Mouse (Mus musculus) erythroblast, adult 5-6 weeks (primary cell): ENCODE measurements around the gene Onecut3. TPM values are rescaled to one million over a fixed set of nuclear protein-coding genes. Genes with fewer than 3 reads are reported as not detected.

Experiments used
- ATAC-seq: replicated peaks from 2 replicates; pipeline ENCODE4 v1.8.0; 2016; ENCODE audit warnings: moderate number of reproducible peaks, mild to moderate bottlenecking, moderate TSS enrichment, inconsistent platforms; ENCODE audit not compliant: poor library complexity, low FRiP score, severe bottlenecking
- total RNA-seq, 2 experiments: library from RNA; stranded (forward) in 1 of 2; stranded (reverse) in 1 of 2; fragments of 150-400 nt in 1 of 2; fragments of 200-764, 138-1000 nt in 1 of 2; gene quantifications; 2 replicates each; pipeline versions ENCODE4 v1.2.3 to v1.2.4; 2015 to 2017; ENCODE audit warnings: low replicate concordance in 2 of 2

Gene Onecut3
- not detected in 2 replicates for total RNA-seq (2015; ENCODE audit: low replicate concordance)
- not detected in 2 replicates for total RNA-seq (2017; ENCODE audit: low replicate concordance)

DNA sequence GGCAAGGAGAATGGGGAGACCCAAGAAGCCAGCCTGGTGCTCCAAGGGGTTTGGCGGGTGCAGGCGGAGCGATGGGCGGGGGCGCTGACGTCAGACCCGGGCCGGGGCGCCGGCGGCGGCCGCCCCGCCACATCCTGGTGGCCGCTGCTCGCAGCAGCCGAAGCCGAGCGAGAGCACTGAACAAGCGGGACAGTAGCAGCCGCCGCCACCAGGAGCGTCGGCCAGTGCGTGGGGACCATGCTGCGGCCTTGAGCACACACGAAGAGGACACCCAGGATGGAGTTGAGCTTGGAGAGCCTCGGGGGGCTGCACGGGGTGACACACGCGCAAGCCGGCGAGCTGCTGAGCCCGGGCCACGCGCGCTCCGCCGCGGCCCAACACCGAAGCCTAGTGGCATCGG, at the start of gene Onecut3:
Gene Onecut3, plus strand, starts transcription at position 104 of the 400 bp plus-strand sequence.
- no peak for ATAC-seq

DNA sequence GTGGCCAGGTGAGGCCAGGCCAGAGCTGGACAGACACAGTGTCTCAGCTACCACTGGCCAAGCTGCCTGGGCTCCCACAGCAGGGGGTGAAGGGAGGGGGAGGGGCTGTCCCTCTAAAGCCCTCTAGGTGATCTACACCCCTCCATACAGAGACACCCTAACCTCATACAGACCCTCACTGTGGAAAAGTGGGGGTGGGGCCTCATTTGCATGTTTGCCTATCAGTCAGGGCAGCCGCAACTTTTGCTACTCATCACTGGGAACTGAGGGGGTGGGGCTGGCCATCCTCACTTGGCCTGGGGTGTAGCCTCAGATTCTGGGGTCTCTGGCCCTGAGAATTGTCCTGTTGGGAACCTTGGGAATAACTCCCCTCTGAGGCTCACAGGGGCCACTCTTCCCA, 49.6 kb upstream of the Onecut3 start:
- no peak for ATAC-seq

GRCm38 (mm10) chr10:80445898-80446601, 48.6 kb upstream of the Onecut3 start:
- ATAC-seq, result peak; percentile 81

- no peak for ATAC-seq
These were observed 44.0 kb upstream of the Onecut3 start for GRCm38 (mm10) chr10:80450599-80450998.

DNA sequence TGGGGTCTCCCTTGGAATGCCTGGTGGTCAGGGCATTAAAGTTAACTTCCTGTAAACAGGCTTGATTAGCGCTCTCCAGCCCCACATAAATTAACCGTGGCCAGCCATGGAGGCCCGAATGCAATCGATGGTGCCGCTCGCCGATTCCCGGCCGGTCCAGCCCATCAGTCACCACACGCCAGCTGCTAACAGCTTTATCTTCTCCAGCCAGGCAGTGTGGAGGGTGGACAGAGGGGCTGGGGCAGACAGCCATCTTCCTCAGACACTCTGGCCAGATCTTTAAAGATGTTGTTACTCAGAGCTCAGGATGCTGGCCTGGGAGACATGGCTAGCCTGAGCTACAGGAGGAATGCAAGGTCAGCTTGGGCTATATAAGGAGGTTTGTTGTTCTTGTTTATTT, 41.0 kb upstream of the Onecut3 start:
- ATAC-seq, result peak; percentile 26; the same call in 1 of the 2 replicates

DNA sequence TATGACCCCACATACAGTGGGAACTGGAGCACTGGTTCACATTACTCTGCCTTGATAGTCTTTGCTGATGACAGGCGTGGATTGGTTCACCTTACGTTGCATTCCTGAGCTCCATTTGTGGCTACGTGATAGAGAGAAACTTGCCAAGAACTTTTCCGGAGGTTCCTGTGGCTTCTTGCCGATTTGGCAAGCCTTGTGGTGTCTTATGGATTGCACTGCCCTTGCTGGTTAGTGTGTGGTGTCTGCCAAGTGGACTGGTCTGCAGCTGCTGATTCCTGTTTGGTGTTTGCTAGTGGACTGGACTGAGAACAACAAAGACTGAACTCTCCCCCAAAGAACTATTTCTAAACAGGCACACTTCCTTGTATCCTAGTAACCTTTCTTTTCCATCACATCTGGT, 39.9 kb upstream of the Onecut3 start:
- no peak for ATAC-seq

GRCm38 (mm10) chr10:80455697-80456096, 38.9 kb upstream of the Onecut3 start:
- no peak for ATAC-seq

DNA sequence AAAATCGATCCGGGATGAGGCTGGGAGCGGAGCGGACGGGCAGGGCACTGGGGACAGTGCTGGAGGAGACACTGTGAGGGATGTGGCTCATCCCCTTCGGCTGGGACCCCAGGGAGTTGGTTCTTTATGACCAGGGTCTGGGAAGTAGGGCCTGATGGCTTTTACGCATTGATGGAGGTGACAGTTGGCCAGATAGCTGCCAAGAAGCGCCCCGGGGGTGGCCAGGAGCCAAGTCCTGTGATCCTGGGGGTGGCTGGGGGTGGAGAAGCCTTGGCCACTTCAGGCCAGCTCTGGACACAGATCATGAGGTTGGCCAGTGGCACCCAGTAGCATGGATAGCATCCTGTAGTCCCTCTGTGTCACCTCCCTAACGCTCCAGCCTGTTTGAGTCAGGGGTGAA, 35.4 kb upstream of the Onecut3 start:
- no peak for ATAC-seq

- no peak for ATAC-seq
These were observed 35.0 kb upstream of the Onecut3 start for GRCm38 (mm10) chr10:80459671-80460070.

- no peak for ATAC-seq
These were observed 34.3 kb upstream of the Onecut3 start for GRCm38 (mm10) chr10:80460324-80460723.

- ATAC-seq, result no peak
These were observed 33.3 kb upstream of the Onecut3 start for GRCm38 (mm10) chr10:80461346-80461745.

DNA sequence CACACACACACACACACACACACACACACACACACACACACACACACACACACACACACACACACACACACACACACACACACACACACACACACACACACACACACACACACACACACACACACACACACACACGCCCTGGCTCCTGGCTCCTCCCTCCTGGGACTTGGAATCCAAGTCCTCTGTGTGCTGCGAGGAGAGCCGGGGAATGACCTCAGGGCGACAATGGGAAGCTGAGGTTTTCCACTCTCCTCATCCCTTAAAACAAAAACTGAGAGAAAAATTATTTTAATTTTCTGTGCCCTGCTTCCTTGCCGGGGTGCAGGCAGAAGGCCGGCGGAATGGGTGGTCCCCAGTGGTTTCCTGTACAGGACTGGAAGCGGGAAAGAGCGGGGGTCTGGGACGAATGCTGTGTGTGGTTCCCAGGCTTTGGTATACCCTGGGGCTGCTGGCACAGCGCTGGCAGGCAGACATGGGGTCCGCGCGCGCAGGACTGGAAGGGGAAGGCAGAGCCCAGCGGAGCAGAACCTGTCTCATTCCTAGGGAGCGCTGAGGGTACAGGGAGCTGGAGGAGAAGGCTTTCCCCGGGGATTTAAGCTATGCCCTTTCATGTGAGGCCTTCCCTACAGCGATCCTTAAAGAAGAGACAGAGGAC, 30.1 kb upstream of the Onecut3 start:
- no peak for ATAC-seq

GRCm38 (mm10) chr10:80465066-80465465, 29.6 kb upstream of the Onecut3 start:
- ATAC-seq, result no peak

DNA sequence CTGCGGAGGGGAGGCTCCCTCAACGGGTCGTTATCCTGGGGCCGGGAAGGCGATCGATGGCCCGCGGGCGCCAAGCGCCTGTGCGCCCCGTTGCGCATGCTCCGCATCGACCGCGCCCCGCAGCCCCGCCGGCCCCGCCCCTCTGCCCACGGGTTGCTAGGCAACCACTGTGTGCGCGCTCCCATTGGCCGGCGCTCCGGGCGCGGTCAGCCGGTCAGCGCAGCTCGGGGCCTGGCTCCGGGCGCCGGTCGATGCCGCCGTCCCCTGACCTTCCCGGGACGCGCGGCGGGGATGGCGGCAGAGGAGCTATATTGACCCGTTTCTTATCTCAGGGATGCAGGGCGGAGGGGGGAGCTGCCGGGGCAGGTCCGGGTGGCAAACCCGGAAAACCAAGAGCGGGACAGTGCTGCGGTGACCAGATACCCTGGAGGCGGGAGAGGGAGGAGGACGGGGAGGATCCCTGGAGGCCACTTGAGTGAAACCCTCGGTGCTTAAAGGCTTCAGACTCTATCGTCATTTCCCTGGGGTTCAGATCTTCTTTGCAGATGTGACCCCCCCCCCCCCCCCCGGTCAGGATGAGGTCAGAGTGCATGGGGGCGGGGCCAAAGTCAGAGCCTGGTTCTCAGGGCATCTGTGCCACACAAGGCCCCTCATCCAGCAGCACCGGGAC, 19.2 kb upstream of the Onecut3 start:
- peak; percentile 80 for ATAC-seq

DNA sequence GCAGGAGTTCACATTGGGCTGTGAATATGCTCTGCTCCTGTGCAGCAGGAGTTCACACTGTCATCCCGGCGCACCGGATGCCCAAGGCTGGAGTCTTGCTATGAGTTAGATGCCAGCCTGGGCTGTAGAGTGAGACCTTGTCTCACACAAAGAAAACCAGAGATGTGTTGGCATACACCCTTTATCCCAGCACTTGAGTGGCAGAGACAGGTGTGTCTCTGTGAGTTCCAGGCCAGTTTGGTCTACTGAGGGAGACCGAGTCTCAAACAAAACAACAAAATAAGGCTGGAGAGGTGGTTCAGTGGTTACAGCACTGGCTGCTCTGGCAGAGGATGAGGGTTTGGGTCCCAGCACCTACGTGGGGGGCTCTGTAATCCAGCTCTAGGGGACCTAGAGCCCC, 16.1 kb upstream of the Onecut3 start:
- ATAC-seq, result no peak

DNA sequence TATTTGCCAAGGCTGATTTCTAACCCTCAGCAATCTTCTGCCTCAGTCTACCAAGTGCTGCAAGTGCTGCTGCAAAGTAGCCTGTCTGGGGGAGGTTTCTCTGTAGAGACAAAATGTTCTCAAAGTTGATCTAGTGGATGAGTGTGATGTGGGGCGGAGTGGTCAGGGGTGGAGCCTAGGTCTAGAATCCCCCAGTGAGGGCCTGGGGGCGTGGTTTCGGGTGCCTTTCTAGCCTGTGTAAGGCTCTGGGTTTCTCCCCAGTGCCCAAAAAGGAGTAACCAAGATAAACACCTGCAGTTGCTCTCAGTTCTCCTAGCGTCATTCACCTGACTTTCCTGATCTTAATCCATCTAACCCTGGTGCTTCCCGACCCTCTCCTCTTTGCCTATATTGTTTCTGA, 13.6 kb upstream of the Onecut3 start:
- ATAC-seq, result no peak

DNA sequence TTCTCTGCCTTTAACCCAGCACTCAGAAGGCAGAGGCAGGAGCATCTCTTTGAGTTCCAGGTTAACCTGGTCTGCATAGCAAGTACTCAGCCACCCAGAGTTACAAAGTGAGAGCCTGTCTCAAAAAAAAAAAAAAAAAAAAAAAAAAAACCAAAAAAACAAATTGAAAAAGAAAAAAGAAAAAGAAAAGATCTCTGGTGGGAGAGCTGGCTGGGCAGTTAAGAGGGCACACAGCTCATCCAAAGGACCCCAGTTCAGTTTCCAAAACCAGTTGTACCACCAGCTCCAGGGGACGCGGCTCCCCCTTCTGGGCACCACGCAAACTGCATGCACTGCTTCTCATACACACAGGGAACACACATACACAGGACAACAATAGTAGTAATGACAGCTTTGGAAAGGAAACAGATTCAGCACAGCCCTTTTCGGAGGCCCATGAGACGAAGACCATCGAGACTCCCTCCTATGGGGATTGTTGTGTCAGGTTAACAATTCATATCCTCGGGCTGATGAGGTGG, 7.7 kb upstream of the Onecut3 start:
- peak; percentile 50 for ATAC-seq

- ATAC-seq, result no peak
These were observed 4.6 kb upstream of the Onecut3 start for GRCm38 (mm10) chr10:80490051-80490450.

- ATAC-seq, result no peak
These were observed 1.3 kb downstream of the Onecut3 start for GRCm38 (mm10) chr10:80495901-80496300.

GRCm38 (mm10) chr10:80496421-80496820, 1.8 kb downstream of the Onecut3 start:
- ATAC-seq, result no peak

- ATAC-seq, result no peak
These were observed 7.7 kb downstream of the Onecut3 start for GRCm38 (mm10) chr10:80502291-80502690.
